Mouse (Mus musculus) CH12.LX (cell line): ENCODE measurements around the gene Msi2. TPM values are rescaled to one million over a fixed set of nuclear protein-coding genes. Genes with fewer than 3 reads are reported as not detected.

Experiments
- DNase-seq: peaks from one replicate; pipeline ENCODE4 v3.0.0-alpha.2; 2013; ENCODE audit errors: extremely low read depth
- H3K27ac ChIP-seq: 2 replicates; pipeline ENCODE4 v1.5.1; 2012; ENCODE audit warnings: low read depth, mild to moderate bottlenecking, control low read depth, moderate library complexity; ENCODE audit not compliant: insufficient read depth
- H3K27me3 ChIP-seq: replicated peaks from 2 replicates; pipeline ENCODE3; 2012; ENCODE audit warnings: inconsistent platforms
- H3K36me3 ChIP-seq, 2 experiments: replicated peaks in 1 of 2; 2 replicates each; pipeline versions ENCODE3 to v1.6.1; 2012; ENCODE audit warnings: inconsistent platforms in 1 of 2, low read length in 1 of 2, mild to moderate bottlenecking in 1 of 2, mixed read lengths in 1 of 2, moderate library complexity in 1 of 2; ENCODE audit not compliant: control insufficient read depth in 1 of 2, insufficient read depth in 1 of 2
- H3K4me1 ChIP-seq, 2 experiments: 2 replicates each; pipeline ENCODE4 v1.6.1; 2012; ENCODE audit warnings: inconsistent platforms in 1 of 2, moderate library complexity in 1 of 2; ENCODE audit not compliant: insufficient read depth in 2 of 2, control insufficient read depth in 1 of 2
- H3K4me2 ChIP-seq: 2 replicates; pipeline ENCODE4 v1.6.1; 2012; ENCODE audit warnings: low read depth, mild to moderate bottlenecking, control low read depth; ENCODE audit not compliant: poor library complexity, insufficient read depth, severe bottlenecking
- H3K4me3 ChIP-seq, 3 experiments: fragments of 150-350 bp in 1 of 3; sonication (generic) in 1 of 3; replicated peaks in 1 of 3; 2 replicates each; pipeline versions ENCODE3 to v1.5.1; 2011 to 2012; ENCODE audit warnings: low read depth in 2 of 3, low read length in 2 of 3, mild to moderate bottlenecking in 2 of 3, moderate library complexity in 2 of 3, control low read depth in 1 of 3, improper control_type of control experiment in 1 of 3, inconsistent platforms in 1 of 3, mixed read lengths in 1 of 3; ENCODE audit not compliant: poor library complexity in 1 of 3
- H3K79me2 ChIP-seq: replicated peaks from 2 replicates; pipeline ENCODE4 v1.6.1; 2012; ENCODE audit warnings: mild to moderate bottlenecking, moderate library complexity; ENCODE audit not compliant: control insufficient read depth, poor library complexity, insufficient read depth, severe bottlenecking; ENCODE audit errors: extremely low read depth
- H3K9ac ChIP-seq: 2 replicates; pipeline ENCODE4 v1.6.1; 2012; ENCODE audit warnings: low read depth, mild to moderate bottlenecking, control low read depth, moderate library complexity; ENCODE audit not compliant: insufficient read depth
- H3K9me3 ChIP-seq: replicated peaks from 2 replicates; pipeline ENCODE3; 2012; ENCODE audit warnings: low read length, inconsistent platforms, mixed read lengths
- BHLHE40 ChIP-seq: IDR thresholded peaks from 2 replicates; pipeline ENCODE4 v1.6.1; 2011; ENCODE audit warnings: mild to moderate bottlenecking, low read depth, low read length, improper control_type of control experiment
- CHD1 ChIP-seq: IDR thresholded peaks from 2 replicates; pipeline ENCODE4 v1.6.1; 2012; ENCODE audit warnings: low read depth, low read length, improper control_type of control experiment, inconsistent platforms
- CHD2 ChIP-seq: IDR thresholded peaks from 2 replicates; pipeline ENCODE4 v1.6.1; 2011; ENCODE audit warnings: low read length, improper control_type of control experiment
- ELF1 ChIP-seq: IDR thresholded peaks from 2 replicates; pipeline ENCODE4 v1.6.1; 2014; ENCODE audit warnings: low read depth, mild to moderate bottlenecking, inconsistent platforms, low read length, improper control_type of control experiment
- EP300 ChIP-seq: IDR thresholded peaks from 2 replicates; pipeline ENCODE4 v1.6.1; 2011; ENCODE audit warnings: low read length, improper control_type of control experiment
- ETS1 ChIP-seq: conservative IDR thresholded peaks from 2 replicates; pipeline ENCODE4 v1.6.1; 2012; ENCODE audit warnings: low read depth, mild to moderate bottlenecking, inconsistent platforms, low read length, improper control_type of control experiment, moderate library complexity
- IRF4 ChIP-seq: IDR thresholded peaks from 2 replicates; pipeline ENCODE4 v1.6.1; 2014; ENCODE audit warnings: low read depth, mild to moderate bottlenecking, inconsistent platforms, low read length, improper control_type of control experiment
- JUND ChIP-seq: conservative IDR thresholded peaks from 2 replicates; pipeline ENCODE4 v1.6.1; 2011; ENCODE audit warnings: low read depth, low read length, improper control_type of control experiment
- MAFK ChIP-seq: IDR thresholded peaks from 2 replicates; pipeline ENCODE4 v1.6.1; 2011; ENCODE audit warnings: low read length, improper control_type of control experiment; ENCODE audit not compliant: insufficient replicate concordance
- MEF2A ChIP-seq: IDR thresholded peaks from 2 replicates; pipeline ENCODE4 v1.6.1; 2014; ENCODE audit warnings: low read depth, mild to moderate bottlenecking, inconsistent platforms, low read length, improper control_type of control experiment, borderline replicate concordance
- MYC ChIP-seq: IDR thresholded peaks from 2 replicates; pipeline ENCODE4 v1.6.1; 2011; ENCODE audit warnings: low read depth, mild to moderate bottlenecking, improper control_type of control experiment, low read length
- PAX5 ChIP-seq: IDR thresholded peaks from 2 replicates; pipeline ENCODE4 v1.6.1; 2012; ENCODE audit warnings: low read length, inconsistent platforms, mixed read lengths
- POLR2A ChIP-seq: IDR thresholded peaks from 2 replicates; pipeline ENCODE4 v1.6.1; 2011; ENCODE audit warnings: low read depth, mild to moderate bottlenecking, improper control_type of control experiment, low read length
- POLR2AphosphoS2 ChIP-seq: IDR thresholded peaks from 2 replicates; pipeline ENCODE4 v1.6.1; 2011; ENCODE audit warnings: low read depth, low read length, improper control_type of control experiment
- RCOR1 ChIP-seq: conservative IDR thresholded peaks from 2 replicates; pipeline ENCODE4 v1.6.1; 2012; ENCODE audit warnings: low read depth, mild to moderate bottlenecking, inconsistent platforms, low read length, improper control_type of control experiment
- SIN3A ChIP-seq: IDR thresholded peaks from 2 replicates; pipeline ENCODE4 v1.6.1; 2012; ENCODE audit warnings: low read length, improper control_type of control experiment, inconsistent platforms
- SMC3 ChIP-seq: IDR thresholded peaks from 2 replicates; pipeline ENCODE4 v1.6.1; 2011; ENCODE audit warnings: low read depth, low read length, improper control_type of control experiment
- TBP ChIP-seq: conservative IDR thresholded peaks from 2 replicates; pipeline ENCODE4 v1.6.1; 2011; ENCODE audit warnings: low read depth, low read length, improper control_type of control experiment
- USF2 ChIP-seq: conservative IDR thresholded peaks from 2 replicates; pipeline ENCODE4 v1.6.1; 2011; ENCODE audit warnings: low read depth, low read length, improper control_type of control experiment
- ZNF384 ChIP-seq: IDR thresholded peaks from 2 replicates; pipeline ENCODE4 v1.6.1; 2012; ENCODE audit warnings: low read depth, low read length, improper control_type of control experiment, inconsistent platforms
- dilution Hi-C: fragments of 300-500 bp; cut with MboI; formaldehyde crosslinking; loops from 2 replicates; pipeline ENCODE4 v1.14.3; 2020; ENCODE audit warnings: low sequenced_read_pairs; ENCODE audit not compliant: extremely low pct_unique_long_range_greater_than_20kb, extremely low pct_ligation_motif_present
- in situ Hi-C: fragments of 300-500 bp; cut with MboI; formaldehyde crosslinking; loops from 3 replicates; pipeline ENCODE4 v1.14.3; 2019; ENCODE audit warnings: low sequenced_read_pairs, low pct_ligation_motif_present, low pct_unique_long_range_greater_than_20kb, mixed read lengths
- polyA plus RNA-seq: library from polyadenylated mRNA; unstranded; fragments of >175 nt; gene quantifications from 2 replicates; pipeline ENCODE4 v1.2.1, GENCODE M21; 2012; ENCODE audit warnings: low read depth; ENCODE audit not compliant: insufficient read length
- total RNA-seq, 2 experiments: library from RNA; depleted of rRNA; stranded (reverse); fragments of 300-350 nt in 1 of 2; fragments of >200 nt in 1 of 2; gene quantifications; 2 replicates each; pipeline ENCODE4 v1.2.3; 2012 to 2014

Gene Msi2
- total and polyA plus RNA-seq, 3 experiments = 40.3 to 73.1 (median 52.6) TPM

DNA sequence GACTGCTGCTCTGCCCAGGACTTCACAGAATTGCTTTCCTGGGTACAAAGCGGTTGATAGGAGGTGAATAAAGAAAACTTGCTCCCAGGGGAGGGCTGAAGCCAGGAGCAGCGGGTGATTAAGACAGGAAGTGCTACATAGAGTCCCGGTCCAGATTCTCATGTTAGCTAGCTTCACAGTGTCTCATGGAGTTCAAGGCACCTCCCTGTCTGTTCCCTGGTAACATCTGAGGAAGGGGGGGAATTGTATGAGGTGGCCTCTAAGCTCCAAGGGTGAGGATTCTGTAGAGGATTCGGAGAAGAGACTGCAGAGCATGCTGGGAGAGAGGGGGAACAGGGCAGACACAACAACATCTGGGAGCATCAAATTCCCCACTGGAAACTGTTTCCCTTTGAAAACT is 233.2 kb downstream of the Msi2 start:
- H3K27me3 ChIP-seq = no peaks in the 10 kb centered on the region
- no peak overlapping the region for H3K9ac ChIP-seq
- no peak overlapping the region for H3K4me2 ChIP-seq
- H3K36me3 ChIP-seq = peaks cover 5 to 36% of the 10 kb centered on the region in 2 experiments
- H3K79me2 ChIP-seq = no peaks in the 10 kb centered on the region
- no peak for DNase-seq
- H3K9me3 ChIP-seq = no peaks in the 10 kb centered on the region
- H3K27ac ChIP-seq = peak overlapping the region; percentile 12; the same call in 1 of the 2 replicates
- H3K4me3 ChIP-seq = no peak overlapping the region
- dilution Hi-C loops = no loop called here
- in situ Hi-C loops = no loop called here
- peaks cover 33 to 99% of the 10 kb centered on the region in 2 experiments for H3K4me1 ChIP-seq
- TF ChIP-seq PAX5 (no peak), EP300 (0 out of 2 replicates have a peak, but pooled peaks have one; percentile 20)

DNA sequence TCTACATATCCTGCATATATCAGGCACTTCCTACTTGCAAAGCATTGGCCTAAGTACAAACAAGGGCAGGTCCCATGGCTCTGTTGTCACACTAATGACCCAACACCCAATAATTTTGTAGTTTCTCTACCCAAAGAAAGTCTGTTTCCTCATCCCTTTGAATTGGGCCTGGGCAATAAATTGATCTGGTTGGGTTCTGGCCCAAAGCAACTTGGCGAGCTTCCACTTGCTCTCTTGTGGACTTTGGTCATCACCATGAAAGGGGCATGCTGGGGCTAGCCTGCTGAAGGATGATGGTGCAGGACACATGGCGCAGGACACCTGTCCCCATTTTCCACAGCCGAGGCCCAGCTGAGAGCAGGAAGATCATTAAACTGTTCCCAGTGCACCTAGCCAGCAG is 234.3 kb downstream of the Msi2 start:
- TF ChIP-seq SMC3 (no peak), MYC (no peak), USF2 (no peak), ELF1 (peak; percentile 47; the same call in 1 of the 2 replicates)
- Histone ChIP-seq H3K9me3 (no peaks in the 10 kb centered on the region), H3K36me3 (peaks cover 5 to 33% of the 10 kb centered on the region in 2 experiments), H3K27ac (0 out of 2 replicates have a peak overlapping the region, but pooled peaks have one; percentile 5), H3K9ac (no peak overlapping the region), H3K4me1 (peaks cover 37 to 99% of the 10 kb centered on the region in 2 experiments), H3K27me3 (no peaks in the 10 kb centered on the region), H3K79me2 (no peaks in the 10 kb centered on the region), H3K4me2 (no peak overlapping the region), H3K4me3 (no peak overlapping the region)
- in situ Hi-C loops (no loop called here), dilution Hi-C loops (no loop called here)
- DNase-seq = no peak

DNA sequence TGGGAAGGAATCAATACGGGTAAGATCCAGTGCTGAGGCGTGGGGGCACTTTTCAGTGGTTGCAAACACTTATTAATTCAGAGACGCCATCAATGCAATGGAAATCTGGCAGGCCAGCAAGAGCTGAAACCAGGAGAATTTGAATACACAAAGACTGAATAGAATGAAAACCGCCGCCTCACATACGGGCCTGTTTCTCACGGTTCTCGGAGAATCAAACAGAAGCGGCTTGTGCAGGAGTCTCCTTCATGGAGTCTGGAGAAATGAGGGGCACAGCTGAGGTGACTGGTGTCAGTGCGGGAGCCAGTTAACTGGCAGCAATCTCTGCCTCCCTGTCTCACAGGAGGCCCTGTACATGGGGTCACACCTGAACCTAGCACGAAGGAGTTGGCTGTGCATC is 235.7 kb downstream of the Msi2 start:
- Histone ChIP-seq H3K27me3 (no peaks in the 10 kb centered on the region), H3K9me3 (no peaks in the 10 kb centered on the region), H3K27ac (no peak overlapping the region), H3K4me1 (peaks cover 37 to 93% of the 10 kb centered on the region in 2 experiments), H3K4me2 (no peak overlapping the region; the same call in 1 of the 2 replicates), H3K9ac (no peak overlapping the region), H3K4me3 (no peak overlapping the region), H3K79me2 (no peaks in the 10 kb centered on the region), H3K36me3 (peaks cover 7 to 34% of the 10 kb centered on the region in 2 experiments)
- in situ Hi-C loops (no loop called here), dilution Hi-C loops (no loop called here)
- peak; percentile 37 for DNase-seq
- TF ChIP-seq CHD2 = no peak
- TF ChIP-seq MEF2A = no peak
- no peak for TF ChIP-seq SIN3A
- TF ChIP-seq CHD1 = no peak
- TF ChIP-seq JUND = no peak
- no peak for TF ChIP-seq BHLHE40
- TF ChIP-seq TBP = no peak
- no peak for TF ChIP-seq POLR2AphosphoS2
- 0 out of 2 replicates have a peak, but pooled peaks have one; percentile 13 for TF ChIP-seq ETS1
- TF ChIP-seq MAFK = no peak
- TF ChIP-seq PAX5 = no peak
- TF ChIP-seq RCOR1 = no peak
- TF ChIP-seq MYC = no peak
- no peak for TF ChIP-seq POLR2A
- TF ChIP-seq IRF4 = 0 out of 2 replicates have a peak, but pooled peaks have one; percentile 10
- 0 out of 2 replicates have a peak, but pooled peaks have one; percentile 19 for TF ChIP-seq EP300
- TF ChIP-seq ZNF384 = no peak
- no peak for TF ChIP-seq ELF1
